Mouse (Mus musculus) C2C12 (cell line): Measurements from ENCODE around the gene Tldc1. TPM values are rescaled to one million over a fixed set of nuclear protein-coding genes. Genes with fewer than 3 reads are reported as not detected.
A peak's percentile ranks its signal among the peaks of the same experiment; 100 is the strongest.

Experiments used
- H3K27me3 ChIP-seq: one replicate; pipeline ENCODE4 v1.6.1; 2011; ENCODE audit not compliant: control insufficient read depth, insufficient read depth, insufficient read length
- H3K36me3 ChIP-seq: one replicate; pipeline ENCODE4 v1.6.1; 2011; ENCODE audit not compliant: control insufficient read depth, insufficient read depth
- H3K4me3 ChIP-seq: one replicate; pipeline ENCODE4 v1.5.1; 2011; ENCODE audit warnings: mild to moderate bottlenecking, control low read depth; ENCODE audit not compliant: poor library complexity, insufficient read depth, severe bottlenecking
- H3K79me2 ChIP-seq: one replicate; pipeline ENCODE4 v1.6.1; 2011; ENCODE audit not compliant: control insufficient read depth, insufficient read depth
- H3K79me3 ChIP-seq: one replicate; pipeline ENCODE4 v1.6.1; 2011; ENCODE audit warnings: low read depth, control low read depth
- H3ac ChIP-seq: one replicate; pipeline ENCODE3; 2011; ENCODE audit warnings: low read depth; ENCODE audit not compliant: control insufficient read depth, insufficient read length
- CEBPB ChIP-seq: IDR thresholded peaks from one replicate; pipeline ENCODE4 v1.6.1; 2011; ENCODE audit warnings: low read depth, mild to moderate bottlenecking, control low read depth, moderate library complexity
- CTCF ChIP-seq: IDR thresholded peaks from one replicate; pipeline ENCODE4 v1.5.1; 2011; ENCODE audit not compliant: control insufficient read depth, insufficient read depth, insufficient read length
- FOSL1 ChIP-seq: IDR thresholded peaks from one replicate; pipeline ENCODE4 v1.8.0; 2011; ENCODE audit warnings: mild to moderate bottlenecking, low read length; ENCODE audit not compliant: poor library complexity, insufficient read depth, severe bottlenecking
- MAX ChIP-seq: IDR thresholded peaks from one replicate; pipeline ENCODE4 v1.6.1; 2011; ENCODE audit warnings: mild to moderate bottlenecking, control low read depth
- MYOD1 ChIP-seq: IDR thresholded peaks from one replicate; pipeline ENCODE4 v1.6.1; 2011; ENCODE audit warnings: low read depth; ENCODE audit not compliant: control insufficient read depth, insufficient read length
- MYOG ChIP-seq: IDR thresholded peaks from one replicate; pipeline ENCODE4 v1.6.1; 2011; ENCODE audit not compliant: control insufficient read depth, insufficient read length; ENCODE audit errors: extremely low read depth
- USF1 ChIP-seq: IDR thresholded peaks from one replicate; pipeline ENCODE4 v1.6.1; 2011; ENCODE audit warnings: low read depth, mild to moderate bottlenecking, control low read depth, moderate library complexity
- polyA plus RNA-seq: library from polyadenylated mRNA; unstranded; fragments of >200 nt; fragmentation: generic; extraction: Trizol; gene quantifications from one replicate; pipeline ENCODE4 v1.2.1, GENCODE M21; 2012; ENCODE audit warnings: missing spikeins

The Tldc1 gene
- polyA plus RNA-seq, 1 experiment: 6.6 TPM

DNA sequence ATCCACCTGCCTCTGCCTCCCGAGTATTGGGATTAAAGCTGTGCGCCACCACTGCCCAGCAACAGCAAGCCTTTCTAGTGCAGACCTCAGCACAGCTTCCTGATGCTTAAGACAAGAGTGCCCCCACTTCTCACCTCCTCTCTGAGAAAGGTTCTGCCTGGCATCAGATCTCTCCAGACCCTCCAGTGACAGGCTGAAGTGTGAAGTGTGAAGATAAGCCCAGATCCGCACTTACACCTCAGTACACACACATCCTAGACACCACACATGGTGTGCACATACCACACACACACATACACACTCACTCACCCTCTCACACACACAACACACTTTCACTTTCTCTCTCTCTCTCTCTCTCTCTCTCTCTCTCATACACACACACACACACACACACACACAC, 8.7 kb upstream of the Tldc1 start:
- Histone ChIP-seq H3K36me3 (no peaks in the 10 kb centered on the region), H3K79me3 (no peaks in the 10 kb centered on the region), H3K79me2 (no peaks in the 10 kb centered on the region), H3K27me3 (no peaks in the 10 kb centered on the region), H3ac (no peak overlapping the region), H3K4me3 (no peak overlapping the region)
- TF ChIP-seq MYOG (no peak), MAX (no peak), FOSL1 (no peak), CEBPB (no peak), USF1 (no peak), MYOD1 (no peak), CTCF (no peak)

DNA sequence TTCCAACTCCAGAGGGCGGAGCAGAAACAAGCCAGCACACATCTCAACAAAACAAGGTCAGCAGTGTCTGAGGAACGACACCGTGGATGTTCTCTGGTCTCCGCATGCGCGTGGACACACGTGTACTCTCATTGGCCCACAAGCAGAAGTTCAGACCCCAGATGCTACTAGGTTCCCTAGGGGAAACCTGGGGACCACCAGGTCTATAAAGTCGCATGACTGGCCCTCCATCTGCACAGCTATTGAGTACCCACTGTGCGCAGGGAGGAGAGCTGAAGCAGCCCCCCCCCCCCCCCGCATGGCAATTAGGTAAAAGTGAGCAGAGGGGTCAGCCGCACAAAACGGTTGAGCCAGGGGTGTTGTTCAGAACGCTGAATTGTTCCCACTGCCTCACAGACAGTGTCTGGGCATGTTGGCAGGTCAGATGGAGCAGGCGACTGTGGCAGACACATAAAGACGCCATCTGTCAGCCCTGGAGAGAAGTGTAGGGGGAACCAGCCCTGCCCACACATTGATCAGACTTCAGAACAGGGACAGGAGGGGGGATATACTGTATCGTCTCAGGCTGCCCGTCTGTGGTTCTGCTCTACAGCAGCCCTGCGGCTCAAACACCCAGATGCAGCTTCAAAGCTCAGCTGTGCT, 7.7 kb upstream of the Tldc1 start:
- no peaks in the 10 kb centered on the region for H3K27me3 ChIP-seq
- no peak overlapping the region for H3K4me3 ChIP-seq

DNA sequence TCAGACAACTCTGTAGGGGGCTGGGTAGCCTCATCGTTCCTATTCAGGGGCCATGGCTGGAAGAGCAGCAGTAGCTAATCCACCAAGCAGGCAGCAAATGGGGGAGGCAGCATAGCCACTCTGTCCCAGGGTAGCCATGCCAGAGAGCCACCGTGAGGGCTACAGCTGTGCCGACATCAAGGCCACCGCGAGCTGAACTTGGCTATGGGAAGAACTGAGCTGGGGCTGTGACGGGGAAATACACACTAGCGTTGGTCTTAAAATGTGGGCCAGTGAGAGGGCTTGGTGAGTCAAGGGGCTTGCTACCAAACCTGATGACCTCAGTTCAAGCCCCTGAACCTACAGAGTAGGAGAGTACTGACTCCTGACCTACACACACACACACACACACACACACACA, 6.5 kb upstream of the Tldc1 start:
- Histone ChIP-seq H3K79me2 (no peaks in the 10 kb centered on the region), H3ac (no peak overlapping the region), H3K79me3 (no peaks in the 10 kb centered on the region), H3K4me3 (no peak overlapping the region), H3K27me3 (no peaks in the 10 kb centered on the region), H3K36me3 (no peaks in the 10 kb centered on the region)
- TF ChIP-seq MYOG (no peak), USF1 (no peak), CEBPB (no peak), FOSL1 (no peak), MAX (no peak), CTCF (no peak), MYOD1 (no peak)

More for the DNA sequence above, 7.7 kb upstream of the Tldc1 start:
- Histone ChIP-seq H3ac (no peak overlapping the region), H3K79me3 (no peaks in the 10 kb centered on the region), H3K79me2 (no peaks in the 10 kb centered on the region), H3K36me3 (no peaks in the 10 kb centered on the region)
- TF ChIP-seq USF1: no peak

DNA sequence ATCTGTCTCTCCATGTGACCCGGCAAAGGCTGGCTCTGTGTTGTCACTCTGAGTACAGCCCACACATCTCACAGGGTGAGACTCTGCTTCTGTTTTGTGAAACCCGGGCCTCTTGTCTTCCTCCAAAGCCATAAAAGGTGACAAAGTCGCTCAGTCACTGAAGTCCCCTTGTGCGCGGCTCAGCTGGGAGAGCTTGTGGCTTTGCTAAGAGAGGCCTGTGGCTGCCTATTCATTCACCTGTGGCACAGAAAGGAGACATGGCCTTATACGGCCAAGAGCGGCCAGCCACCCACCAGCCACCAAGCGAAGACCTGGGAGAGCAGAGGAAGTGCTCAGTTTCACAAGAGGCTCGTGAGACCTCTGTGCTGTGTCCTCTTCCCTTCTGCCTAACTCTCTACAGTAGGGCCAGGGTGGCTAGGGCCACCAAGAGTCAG, 5.9 kb upstream of the Tldc1 start:
- Histone ChIP-seq H3K79me2 (no peaks in the 10 kb centered on the region), H3K27me3 (no peaks in the 10 kb centered on the region), H3K4me3 (no peak overlapping the region), H3K79me3 (no peaks in the 10 kb centered on the region), H3K36me3 (no peaks in the 10 kb centered on the region), H3ac (no peak overlapping the region)
- TF ChIP-seq FOSL1: no peak
- TF ChIP-seq MYOG: no peak
- TF ChIP-seq MAX: no peak
- no peak for TF ChIP-seq CEBPB
- TF ChIP-seq CTCF: no peak
- TF ChIP-seq MYOD1: no peak
- no peak for TF ChIP-seq USF1

GRCm38 (mm10) chr8:119783579-119783978, 5.4 kb upstream of the Tldc1 start:
- TF ChIP-seq MYOD1 (no peak), FOSL1 (no peak)
- no peaks in the 10 kb centered on the region for H3K27me3 ChIP-seq
- H3K4me3 ChIP-seq: no peak overlapping the region
- H3K79me2 ChIP-seq: no peaks in the 10 kb centered on the region
- no peak overlapping the region for H3ac ChIP-seq
- H3K36me3 ChIP-seq: no peaks in the 10 kb centered on the region
- H3K79me3 ChIP-seq: no peaks in the 10 kb centered on the region

GRCm38 (mm10) chr8:119782715-119783114, 4.5 kb upstream of the Tldc1 start:
- Histone ChIP-seq H3K79me3 (no peaks in the 10 kb centered on the region), H3K79me2 (no peaks in the 10 kb centered on the region), H3ac (no peak overlapping the region), H3K4me3 (no peak overlapping the region), H3K36me3 (no peaks in the 10 kb centered on the region), H3K27me3 (no peaks in the 10 kb centered on the region)
- TF ChIP-seq MYOD1: no peak
- TF ChIP-seq CTCF: peak; percentile 58
